Mouse (Mus musculus) E14TG2a.4 (cell line): Measurements from ENCODE around the gene Lingo3.

Experiments used
- H3K27me3 ChIP-seq: 2 replicates; pipeline ENCODE4 v1.6.1; 2014; ENCODE audit warnings: low read length, control low read depth; ENCODE audit not compliant: insufficient read depth
- H3K36me3 ChIP-seq: 2 replicates; pipeline ENCODE4 v1.6.1; 2014; ENCODE audit warnings: low read length, control low read depth; ENCODE audit not compliant: insufficient read depth
- H3K4me1 ChIP-seq: replicated peaks from 2 replicates; pipeline ENCODE4 v1.6.1; 2014; ENCODE audit warnings: low read depth, low read length, control low read depth
- H3K4me3 ChIP-seq: replicated peaks from 2 replicates; pipeline ENCODE4 v1.5.1; 2014; ENCODE audit warnings: mild to moderate bottlenecking, low read length
- H3K9me3 ChIP-seq: 2 replicates; pipeline ENCODE4 v1.6.1; 2014; ENCODE audit warnings: low read length, control low read depth
- CTCF ChIP-seq: conservative IDR thresholded peaks from 2 replicates; pipeline ENCODE4 v1.5.1; 2014; ENCODE audit warnings: low read length
- NANOG ChIP-seq: IDR thresholded peaks from 2 replicates; pipeline ENCODE4 v1.6.1; 2014; ENCODE audit warnings: borderline replicate concordance, low read length, mixed read lengths
- POU5F1 ChIP-seq: IDR thresholded peaks from 2 replicates; pipeline ENCODE4 v1.6.1; 2014; ENCODE audit warnings: low read length, borderline replicate concordance

Gene Lingo3

GRCm38 (mm10) chr10:80802204-80802912, 41.5 kb downstream of the Lingo3 start:
- Histone ChIP-seq H3K36me3 (peaks cover 60% of the 10 kb centered on the region), H3K27me3 (peaks cover 8% of the 10 kb centered on the region), H3K4me1 (peaks cover 77% of the 10 kb centered on the region), H3K9me3 (no peaks in the 10 kb centered on the region), H3K4me3 (peak overlapping the region; percentile 17; the same call in 1 of the 2 replicates)
- TF ChIP-seq POU5F1 (no peak), NANOG (no peak), CTCF (no peak)

DNA sequence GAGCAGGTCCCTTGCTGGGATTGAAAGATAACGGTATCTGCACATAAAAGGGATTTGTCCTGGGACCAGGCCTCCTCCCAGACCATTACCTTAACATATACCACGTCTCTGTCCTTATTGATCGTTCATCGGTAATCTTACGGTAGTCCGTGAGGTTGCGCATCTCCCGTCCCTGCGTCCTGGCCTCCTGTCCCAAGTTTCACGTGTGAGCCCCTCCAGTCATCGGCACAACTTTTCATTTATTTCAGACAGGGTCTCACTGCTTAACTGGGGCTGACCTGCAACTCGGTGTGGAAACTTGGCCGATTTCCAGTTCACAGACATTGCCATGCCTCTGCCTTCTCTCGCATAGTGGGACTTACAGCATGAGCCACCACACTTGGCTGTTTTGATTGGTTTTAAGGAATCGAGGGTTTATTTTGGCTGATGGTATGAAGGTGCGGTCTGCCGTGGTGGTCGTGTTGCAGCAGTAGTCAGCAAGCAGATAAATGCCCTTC, 44.7 kb downstream of the Lingo3 start:
- Histone ChIP-seq H3K4me1 (peaks cover 83% of the 10 kb centered on the region), H3K4me3 (peak overlapping the region; percentile 90), H3K9me3 (no peaks in the 10 kb centered on the region), H3K27me3 (no peaks in the 10 kb centered on the region), H3K36me3 (peaks cover 79% of the 10 kb centered on the region)
- TF ChIP-seq NANOG (no peak), POU5F1 (no peak), CTCF (no peak)

GRCm38 (mm10) chr10:80798150-80799006, 45.5 kb downstream of the Lingo3 start, which contains the start of the genes Sf3a2 and Plekhj1:
TSS of gene Sf3a2 (plus strand) at chr10:80798198.
TSS of gene Plekhj1 (minus strand) at chr10:80798626.
- Histone ChIP-seq H3K4me1 (peaks cover 83% of the 10 kb centered on the region), H3K36me3 (peaks cover 79% of the 10 kb centered on the region), H3K9me3 (no peaks in the 10 kb centered on the region), H3K4me3 (peak within 1 kb of the TSS; percentile 90), H3K27me3 (no peaks in the 10 kb centered on the region)
- TF ChIP-seq POU5F1 (no peak), NANOG (no peak)

DNA sequence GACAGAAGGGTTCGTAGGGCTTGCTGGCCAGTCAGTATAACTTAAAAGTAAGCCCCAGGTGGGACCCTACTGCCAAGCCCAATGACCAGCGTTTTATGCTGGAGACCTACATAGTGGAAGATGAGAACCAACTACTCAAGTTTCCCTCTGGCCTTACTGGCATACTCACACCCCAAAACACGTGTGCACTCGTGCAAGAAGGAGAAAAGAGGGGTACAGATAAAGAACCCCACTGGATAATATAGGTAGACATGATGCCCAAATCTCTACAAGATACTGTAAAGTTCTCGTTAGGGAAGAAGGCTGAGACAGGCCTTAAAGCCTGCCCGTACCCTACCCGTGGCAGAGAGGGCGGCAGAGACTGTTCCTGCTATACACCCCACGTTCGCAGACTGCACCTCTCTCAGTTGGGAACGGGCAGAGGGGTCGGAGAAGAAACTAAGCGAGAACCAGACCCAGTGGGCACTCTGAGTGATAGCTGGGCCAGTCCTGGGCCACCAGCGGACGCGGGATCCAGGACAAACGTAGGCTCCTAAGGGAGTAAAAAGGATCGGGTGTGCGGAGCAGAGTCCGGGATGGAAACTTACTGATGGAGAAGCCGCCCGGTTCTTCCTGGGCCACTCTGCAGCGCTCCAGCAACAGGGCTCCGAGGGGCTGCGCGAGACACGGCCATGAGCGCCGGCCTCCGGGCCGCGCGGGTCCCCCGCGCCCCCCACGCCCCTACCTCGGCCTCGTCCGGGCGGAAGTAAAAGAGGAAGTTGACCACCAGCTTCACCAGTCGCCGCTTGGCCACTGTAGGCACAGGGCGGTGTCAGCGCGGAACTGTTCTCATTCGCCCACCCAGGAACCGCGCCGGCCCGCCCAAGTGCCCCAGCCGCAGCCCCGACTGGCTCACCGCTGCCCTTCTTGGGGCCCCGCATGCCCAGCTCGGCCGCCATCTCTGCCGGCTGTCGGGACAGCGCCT, 46.4 kb downstream of the Lingo3 start:
- Histone ChIP-seq H3K36me3 (peaks cover 79% of the 10 kb centered on the region), H3K27me3 (no peaks in the 10 kb centered on the region), H3K4me3 (peak overlapping the region; percentile 90), H3K4me1 (peaks cover 82% of the 10 kb centered on the region), H3K9me3 (no peaks in the 10 kb centered on the region)
- TF ChIP-seq NANOG = no peak
- TF ChIP-seq POU5F1 = no peak

DNA sequence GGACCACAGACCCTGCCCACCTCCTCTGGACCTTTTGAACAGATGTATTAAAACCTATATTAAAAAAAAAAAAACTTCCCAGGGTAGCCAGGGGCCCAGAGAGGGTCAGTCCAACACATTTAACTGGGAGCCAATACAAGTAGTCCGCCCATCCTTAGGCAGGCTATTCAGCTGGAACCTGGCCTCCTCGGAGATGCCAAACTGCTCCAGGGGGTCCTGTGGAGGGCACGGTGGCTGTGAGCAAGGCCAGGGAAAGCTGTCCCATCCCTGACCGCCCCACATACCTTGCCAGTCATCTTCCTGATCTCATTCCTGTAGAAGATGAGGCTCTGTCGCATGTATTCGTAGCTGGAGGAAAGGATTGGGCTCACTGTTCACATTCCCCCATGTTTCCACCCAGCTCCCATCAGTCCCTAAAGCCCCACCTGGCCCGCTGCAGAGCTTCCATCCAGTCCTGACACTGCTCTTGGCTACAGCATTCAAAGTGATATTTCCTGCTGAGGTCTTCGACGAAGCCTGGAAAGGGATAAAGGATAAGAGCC, 47.5 kb downstream of the Lingo3 start:
- H3K4me1 ChIP-seq = peaks cover 80% of the 10 kb centered on the region
- H3K36me3 ChIP-seq = peaks cover 71% of the 10 kb centered on the region
- peak overlapping the region; percentile 90 for H3K4me3 ChIP-seq
- H3K27me3 ChIP-seq = no peaks in the 10 kb centered on the region
- no peaks in the 10 kb centered on the region for H3K9me3 ChIP-seq
- TF ChIP-seq CTCF (no peak), POU5F1 (no peak), NANOG (no peak)

- Histone ChIP-seq H3K9me3 (no peaks in the 10 kb centered on the region), H3K4me3 (no peak overlapping the region), H3K36me3 (peaks cover 71% of the 10 kb centered on the region), H3K4me1 (peaks cover 78% of the 10 kb centered on the region), H3K27me3 (no peaks in the 10 kb centered on the region)
- TF ChIP-seq CTCF (no peak), POU5F1 (no peak), NANOG (no peak)
Observed at GRCm38 (mm10) chr10:80794750-80795149, 49.1 kb downstream of the Lingo3 start.

DNA sequence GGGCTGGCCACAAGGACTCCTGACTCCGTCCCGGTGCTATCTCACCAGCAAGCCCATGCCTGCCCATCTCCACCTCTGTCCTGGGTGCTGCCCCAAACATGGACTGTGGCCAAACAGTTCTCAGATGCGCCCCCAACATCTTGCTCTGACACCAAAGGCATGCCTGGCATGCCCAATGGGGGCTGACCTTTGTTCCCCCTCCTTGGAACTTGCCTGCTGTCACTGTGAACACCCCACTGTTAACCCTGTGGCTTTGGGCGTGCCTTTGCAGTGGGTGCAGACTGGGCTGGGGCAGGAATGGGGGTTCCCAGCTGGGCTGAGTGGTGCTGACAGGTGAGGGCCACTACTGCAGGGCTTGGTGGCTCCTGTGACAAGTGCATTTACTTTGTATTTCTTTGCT, 50.0 kb downstream of the Lingo3 start:
- no peaks in the 10 kb centered on the region for H3K27me3 ChIP-seq
- H3K36me3 ChIP-seq = peaks cover 78% of the 10 kb centered on the region
- H3K4me3 ChIP-seq = no peak overlapping the region
- no peaks in the 10 kb centered on the region for H3K9me3 ChIP-seq
- TF ChIP-seq CTCF (no peak), POU5F1 (no peak), NANOG (no peak)
- peaks cover 73% of the 10 kb centered on the region for H3K4me1 ChIP-seq
